Mouse (Mus musculus) ES-Bruce4 (cell line): Measurements from ENCODE around the gene Agpat4.

Experiments
- CTCF ChIP-seq: IDR thresholded peaks from one replicate; pipeline ENCODE4 v1.8.1; 2011; ENCODE audit warnings: low read depth, low read length
- EP300 ChIP-seq: IDR thresholded peaks from 2 replicates; pipeline ENCODE4 v1.6.1; 2011; ENCODE audit warnings: low read depth, low read length; ENCODE audit not compliant: insufficient read depth
- POLR2A ChIP-seq: IDR thresholded peaks from one replicate; pipeline ENCODE4 v1.8.1; 2011; ENCODE audit warnings: low read length; ENCODE audit not compliant: insufficient read depth

DNA sequence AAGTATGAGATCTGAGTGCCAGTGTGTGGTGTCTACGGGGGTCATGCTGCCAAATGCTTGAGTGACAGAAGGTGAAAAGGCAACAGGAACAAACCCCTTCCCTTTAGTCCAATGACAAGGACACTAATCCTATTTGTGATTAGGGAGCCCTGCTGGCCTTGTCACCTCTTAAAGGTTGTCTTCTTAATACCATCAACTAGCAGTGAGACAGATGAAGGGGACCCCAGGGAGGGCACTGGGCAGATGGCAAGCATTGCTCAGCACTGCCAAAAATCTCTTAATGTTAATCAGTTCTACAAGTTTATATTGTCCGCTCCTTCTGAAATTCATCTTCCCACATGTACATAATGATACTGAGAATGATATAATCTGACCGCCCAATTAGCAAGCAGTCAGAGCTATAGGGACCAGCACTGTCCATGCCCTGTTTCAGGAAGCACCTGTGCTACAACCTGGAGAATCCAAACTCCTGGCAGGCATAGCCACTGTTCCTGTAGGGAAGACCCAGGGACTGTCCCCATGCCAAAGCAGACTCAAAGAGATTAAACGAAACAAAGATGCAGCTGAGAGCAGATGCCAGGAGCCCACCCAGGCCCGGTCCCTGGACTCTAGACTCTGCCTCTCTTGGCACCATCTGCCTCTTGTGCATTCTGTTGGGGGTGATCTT, 28.1 kb upstream of the Agpat4 start:
- no peak for TF ChIP-seq EP300
- TF ChIP-seq CTCF, result no peak
- no peak for TF ChIP-seq POLR2A
